Mouse (Mus musculus) 3T3-L1 (cell line): Measurements from ENCODE around the gene Mpc2.
A peak's percentile ranks its signal among the peaks of the same experiment; 100 is the strongest.

Source experiments
- DNase-seq: peaks from one replicate; pipeline ENCODE4 v3.0.0-alpha.2; 2015; ENCODE audit warnings: low read depth, low spot score

Gene Mpc2

DNA sequence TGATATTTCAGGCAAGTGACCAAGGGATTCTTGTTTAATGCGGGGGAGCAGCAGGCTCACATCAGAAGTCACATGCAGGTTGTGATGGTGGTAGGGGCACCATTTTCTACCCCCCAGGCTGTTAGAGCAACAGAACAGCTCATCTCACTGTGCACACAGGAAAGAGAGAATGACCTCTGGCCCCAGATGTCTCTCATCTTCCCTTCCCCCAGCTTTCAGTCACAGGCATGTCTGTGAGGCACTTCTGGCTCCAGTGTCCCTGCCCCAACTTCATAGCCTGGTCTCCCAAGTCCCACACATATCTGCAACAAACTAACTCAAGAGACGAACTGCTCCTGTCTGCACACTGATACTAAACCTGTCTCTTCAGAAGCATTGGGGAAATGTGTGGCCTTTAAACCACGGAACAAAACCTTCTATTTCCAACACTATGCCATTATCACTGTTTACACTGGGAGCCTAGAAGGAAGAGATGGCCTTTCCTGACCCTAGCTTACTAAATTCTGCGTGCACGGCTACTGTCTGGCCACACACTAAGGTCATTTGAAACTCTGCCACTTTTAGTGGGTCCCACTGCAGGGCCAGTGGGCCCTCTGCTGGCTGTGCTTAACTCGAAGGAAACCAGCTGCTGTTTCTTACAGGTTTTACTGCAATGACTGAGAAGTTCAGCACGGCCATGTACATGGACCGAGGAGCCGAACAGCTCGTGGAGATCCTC, 43.0 kb downstream of the Mpc2 start:
- DNase-seq: peak; percentile 20

DNA sequence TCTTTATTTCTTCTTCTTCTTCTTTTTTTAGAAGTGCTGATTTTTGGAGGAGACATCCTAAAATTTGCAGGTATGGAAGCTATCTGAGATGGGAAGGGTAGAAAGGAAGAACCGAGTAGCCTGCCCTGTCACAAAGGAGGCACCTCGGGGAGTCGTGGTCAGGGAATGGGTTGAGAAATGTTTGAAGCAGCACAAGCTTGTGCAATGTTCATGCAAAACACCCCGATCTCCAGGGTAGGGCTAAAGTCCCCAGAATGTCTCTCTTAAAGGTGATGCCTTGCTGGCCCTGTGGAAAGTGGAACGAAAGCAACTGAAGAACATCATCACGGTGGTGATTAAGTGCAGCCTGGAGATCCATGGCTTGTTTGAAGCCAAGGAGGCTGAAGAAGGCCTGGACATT, 45.9 kb downstream of the Mpc2 start:
- DNase-seq: no peak

DNA sequence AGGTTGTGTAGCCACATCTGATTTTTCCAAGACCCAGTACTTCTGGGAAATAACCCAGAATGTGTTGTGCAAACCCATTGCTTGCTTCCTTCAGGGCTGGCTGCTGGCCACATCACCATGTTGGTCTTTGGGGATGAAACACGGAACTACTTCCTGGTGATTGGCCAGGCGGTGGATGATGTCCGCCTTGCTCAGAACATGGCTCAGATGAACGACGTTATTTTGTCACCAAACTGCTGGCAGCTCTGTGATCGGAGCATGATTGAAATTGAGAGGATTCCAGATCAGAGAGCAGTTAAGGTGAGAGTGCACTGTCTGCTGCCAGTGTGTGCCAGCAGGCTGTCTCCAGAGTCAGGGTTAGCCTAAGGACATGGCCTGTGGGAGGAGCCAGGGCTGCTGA, 49.7 kb downstream of the Mpc2 start:
- no peak for DNase-seq

DNA sequence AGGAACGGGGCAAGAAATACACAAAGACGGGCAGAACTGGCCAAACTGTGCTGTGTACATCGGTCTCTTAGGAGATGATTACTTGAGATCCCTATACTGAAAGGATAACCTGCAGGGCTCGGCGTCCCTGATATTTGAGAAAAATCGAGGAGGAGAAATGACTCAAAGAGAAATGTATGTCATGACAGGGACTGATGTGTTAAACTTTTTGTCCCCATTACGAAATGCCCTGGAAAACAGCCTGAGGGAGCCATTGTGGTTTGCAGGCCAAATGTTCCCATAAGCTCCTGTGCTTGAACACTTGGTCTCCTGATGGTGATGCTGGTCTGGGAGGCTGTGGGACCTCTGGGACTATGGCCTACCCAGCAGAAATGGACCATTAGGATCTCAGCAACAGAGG, 60.3 kb downstream of the Mpc2 start:
- DNase-seq: peak; percentile 53
